Mouse (Mus musculus): ENCODE results near the gene Dnajc21. TPM values are rescaled to one million over a fixed set of nuclear protein-coding genes. Genes with fewer than 3 reads are reported as not detected.
A peak's percentile ranks its signal among the peaks of the same experiment; 100 is the strongest.
"Not testable (repeated sequence)": the region's sequence is repeated elsewhere in the genome, so short reads cannot be mapped to it uniquely, and the experiment has no call there.

The Dnajc21 gene
- total RNA-seq (2015; ENCODE audit: low replicate concordance) (5.2 and 26.5 TPM in 2 replicates), total RNA-seq (2017; ENCODE audit: low replicate concordance) (6.6 and 9.9 TPM in 2 replicates)

DNA sequence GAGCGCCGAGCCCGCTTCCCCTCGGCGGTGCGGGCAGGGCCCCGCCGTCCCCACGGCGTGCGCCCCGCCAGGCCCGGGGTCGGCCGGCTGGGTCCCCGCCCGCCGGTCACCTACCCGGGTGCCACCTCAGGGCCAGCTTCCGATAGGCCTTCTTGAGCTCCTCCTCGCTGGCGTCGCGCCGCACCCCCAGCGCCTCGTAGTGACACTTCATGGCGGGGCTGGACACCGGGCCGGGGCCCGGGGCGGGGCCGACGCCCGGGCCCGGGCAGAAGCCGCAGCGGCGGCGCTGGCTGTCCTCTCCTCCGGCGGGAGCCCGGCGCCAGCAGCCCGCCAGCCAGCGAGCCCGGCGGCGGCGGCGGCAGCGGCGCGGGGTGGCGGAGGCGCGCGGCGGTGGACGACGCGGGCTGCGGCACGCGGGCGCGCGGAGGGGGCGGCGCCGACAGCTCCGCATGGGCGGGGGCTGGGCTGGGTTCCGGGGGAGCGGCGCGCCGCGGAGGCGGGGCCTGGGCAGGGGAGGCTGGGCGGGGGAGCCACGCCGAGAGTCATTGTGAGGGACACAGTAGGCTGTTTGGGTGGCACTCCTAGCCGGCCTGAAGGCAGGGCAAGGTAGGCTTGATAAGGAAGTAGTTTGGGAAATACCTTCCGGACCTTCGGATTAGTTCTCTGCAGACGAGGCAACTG lies at the start of gene Dnajc21:
Gene Dnajc21 (minus strand): TSS at position 366 of the 681 bp plus-strand sequence.
- ATAC-seq (replicated peaks; ENCODE audit: low FRiP score, poor library complexity, severe bottlenecking), result peak; percentile 97

- ATAC-seq (replicated peaks; ENCODE audit: low FRiP score, poor library complexity, severe bottlenecking), result no peak
Measured at GRCm38 (mm10) chr15:10515166-10515565, 44.9 kb upstream of the Dnajc21 start.

- no peak for ATAC-seq (replicated peaks; ENCODE audit: low FRiP score, poor library complexity, severe bottlenecking)
Measured at GRCm38 (mm10) chr15:10506099-10506498, 35.8 kb upstream of the Dnajc21 start.

GRCm38 (mm10) chr15:10500838-10501719 lies 30.8 kb upstream of the Dnajc21 start:
- no peak for ATAC-seq (replicated peaks; ENCODE audit: low FRiP score, poor library complexity, severe bottlenecking)

- no peak for ATAC-seq (replicated peaks; ENCODE audit: low FRiP score, poor library complexity, severe bottlenecking)
Measured at GRCm38 (mm10) chr15:10500035-10500434, 29.7 kb upstream of the Dnajc21 start.

- ATAC-seq (replicated peaks; ENCODE audit: low FRiP score, poor library complexity, severe bottlenecking), result no peak
Measured at GRCm38 (mm10) chr15:10499593-10499992, 29.3 kb upstream of the Dnajc21 start.

- ATAC-seq (replicated peaks; ENCODE audit: low FRiP score, poor library complexity, severe bottlenecking), result not testable (repeated sequence)
Measured at GRCm38 (mm10) chr15:10496696-10497095, 26.4 kb upstream of the Dnajc21 start.

GRCm38 (mm10) chr15:10495944-10496343 lies 25.6 kb upstream of the Dnajc21 start:
- ATAC-seq (replicated peaks; ENCODE audit: low FRiP score, poor library complexity, severe bottlenecking), result no peak

GRCm38 (mm10) chr15:10490101-10490500 lies 19.8 kb upstream of the Dnajc21 start:
- no peak for ATAC-seq (replicated peaks; ENCODE audit: low FRiP score, poor library complexity, severe bottlenecking)

DNA sequence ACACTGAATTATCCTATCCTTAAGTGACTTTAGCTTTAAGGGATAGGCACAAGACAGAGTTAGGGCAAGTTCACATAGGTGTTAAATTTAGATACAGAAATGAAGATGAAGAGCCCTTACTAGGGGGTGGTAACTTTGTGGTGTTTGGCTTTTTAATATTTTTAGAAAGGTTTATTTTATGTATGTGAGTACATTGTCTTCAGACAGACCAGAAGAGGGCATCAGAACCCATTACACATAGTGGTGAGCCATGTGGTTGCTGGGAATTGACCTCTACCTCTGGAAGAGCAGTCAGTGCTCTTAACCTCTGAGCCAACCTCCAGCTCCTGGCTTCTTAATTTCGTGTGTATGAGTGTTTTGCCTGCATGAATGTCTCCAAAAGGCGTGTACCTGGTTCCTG lies 16.9 kb upstream of the Dnajc21 start:
- no peak for ATAC-seq (replicated peaks; ENCODE audit: low FRiP score, poor library complexity, severe bottlenecking)

GRCm38 (mm10) chr15:10486365-10486839 lies 16.1 kb upstream of the Dnajc21 start:
- no peak for ATAC-seq (replicated peaks; ENCODE audit: low FRiP score, poor library complexity, severe bottlenecking)

- ATAC-seq (replicated peaks; ENCODE audit: low FRiP score, poor library complexity, severe bottlenecking), result peak; percentile 100
Measured at GRCm38 (mm10) chr15:10485484-10486364, 15.4 kb upstream of the Dnajc21 start, which contains the start of the genes Brix1 and Rad1. Gene Brix1, minus strand, starts transcription at chr15:10485947. Gene Rad1, plus strand, starts transcription at chr15:10486018.

- no peak for ATAC-seq (replicated peaks; ENCODE audit: low FRiP score, poor library complexity, severe bottlenecking)
Measured at GRCm38 (mm10) chr15:10470941-10471340, 625 bp upstream of the Dnajc21 start.

DNA sequence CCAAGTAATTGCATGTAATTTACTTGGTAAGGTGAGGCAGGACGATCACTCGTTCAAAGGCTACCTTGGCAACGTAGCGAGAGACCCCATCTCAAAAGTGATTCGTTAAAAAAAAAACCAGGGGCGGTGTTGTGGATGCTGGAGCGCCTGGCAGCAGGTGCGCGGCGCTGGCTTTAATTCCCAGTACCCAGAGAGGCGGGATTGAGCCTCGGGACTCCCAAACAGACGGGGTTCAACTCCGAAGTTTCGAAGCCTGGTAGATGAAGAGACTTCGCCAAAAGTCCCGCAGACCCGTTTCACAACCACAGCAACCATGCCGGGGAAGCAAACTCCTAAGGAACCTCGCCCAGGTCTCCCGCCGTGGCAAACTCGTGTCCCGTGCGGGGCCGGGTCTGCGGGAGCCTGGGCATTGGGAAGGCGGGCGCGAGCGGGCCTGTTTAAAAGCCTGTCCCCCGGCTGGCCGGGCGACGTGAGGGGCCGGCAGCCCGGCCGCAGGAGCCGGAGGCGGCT lies 620 bp downstream of the Dnajc21 start:
- ATAC-seq (replicated peaks; ENCODE audit: low FRiP score, poor library complexity, severe bottlenecking), result peak; percentile 33

DNA sequence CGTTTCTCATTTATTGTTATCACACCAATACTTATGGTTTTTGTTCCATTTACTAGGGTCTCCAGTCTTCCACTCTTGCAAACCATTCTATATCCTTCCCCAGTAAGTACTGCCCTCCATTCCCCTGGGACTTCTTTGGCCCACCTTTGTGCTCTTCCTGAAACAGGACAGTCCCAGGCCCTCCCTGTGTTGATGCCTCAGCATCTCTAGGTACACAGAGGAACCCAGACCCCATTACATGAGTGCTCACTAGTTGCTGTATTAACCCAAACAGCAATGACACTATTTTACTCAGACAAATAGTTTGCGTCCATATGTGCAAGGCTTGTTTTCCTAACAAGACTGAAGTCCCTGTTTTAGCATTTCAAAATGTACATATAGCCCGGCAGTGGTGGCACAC lies 1.6 kb downstream of the Dnajc21 start:
- no peak for ATAC-seq (replicated peaks; ENCODE audit: low FRiP score, poor library complexity, severe bottlenecking)

DNA sequence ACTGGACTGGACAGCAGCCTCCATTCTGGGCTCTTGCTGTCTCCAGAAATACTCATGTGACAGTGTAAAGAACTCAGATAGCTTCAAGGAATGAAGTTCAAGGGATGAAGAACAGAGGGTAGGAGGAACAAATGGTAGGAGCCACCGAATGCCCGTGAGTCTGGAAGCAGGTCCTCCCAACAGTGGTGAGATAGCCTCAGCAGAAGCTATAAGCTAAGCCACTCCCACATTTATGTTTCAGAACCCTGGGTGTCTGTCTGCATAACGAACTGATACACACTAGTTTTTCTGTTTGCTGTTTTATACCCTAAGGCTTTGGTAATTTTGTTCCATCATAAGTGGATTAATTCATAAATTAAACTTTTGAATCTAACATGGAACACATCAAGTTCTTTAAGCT lies 5.6 kb downstream of the Dnajc21 start:
- ATAC-seq (replicated peaks; ENCODE audit: low FRiP score, poor library complexity, severe bottlenecking), result 0 out of 2 replicates have a peak, but pooled peaks have one; percentile 54

GRCm38 (mm10) chr15:10463555-10463954 lies 6.8 kb downstream of the Dnajc21 start:
- ATAC-seq (replicated peaks; ENCODE audit: low FRiP score, poor library complexity, severe bottlenecking), result no peak

DNA sequence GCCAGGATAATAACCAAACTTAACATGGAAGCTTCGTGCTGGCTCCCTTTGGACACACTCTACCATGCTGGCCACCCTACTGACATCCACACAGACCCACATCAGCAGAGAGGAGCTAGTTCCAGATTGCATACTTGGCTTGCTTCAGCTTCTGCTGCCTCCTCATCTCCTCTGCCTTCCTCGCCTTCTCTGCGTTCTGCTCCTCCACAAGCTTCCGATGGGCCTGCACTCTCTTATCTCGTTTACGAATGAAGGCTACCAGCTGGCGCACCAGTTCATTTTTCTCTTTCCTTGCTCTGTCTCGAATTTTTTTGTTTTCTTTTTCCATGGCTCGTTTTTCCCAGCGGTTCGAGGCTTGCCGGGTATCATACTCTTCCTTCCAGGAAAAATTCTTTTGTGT lies 9.3 kb downstream of the Dnajc21 start:
- no peak for ATAC-seq (replicated peaks; ENCODE audit: low FRiP score, poor library complexity, severe bottlenecking)

- no peak for ATAC-seq (replicated peaks; ENCODE audit: low FRiP score, poor library complexity, severe bottlenecking)
Measured at GRCm38 (mm10) chr15:10447102-10447501, 23.2 kb downstream of the Dnajc21 start.

Measured in erythroblast, adult 5-6 weeks (primary cell).